Mouse (Mus musculus): ENCODE measurements around the gene Dnaic2. TPM values are rescaled to one million over a fixed set of nuclear protein-coding genes. Genes with fewer than 3 reads are reported as not detected.

Dnaic2 gene
- polyA plus RNA-seq, 1 experiment from 2014 or later = 0.50 TPM

DNA sequence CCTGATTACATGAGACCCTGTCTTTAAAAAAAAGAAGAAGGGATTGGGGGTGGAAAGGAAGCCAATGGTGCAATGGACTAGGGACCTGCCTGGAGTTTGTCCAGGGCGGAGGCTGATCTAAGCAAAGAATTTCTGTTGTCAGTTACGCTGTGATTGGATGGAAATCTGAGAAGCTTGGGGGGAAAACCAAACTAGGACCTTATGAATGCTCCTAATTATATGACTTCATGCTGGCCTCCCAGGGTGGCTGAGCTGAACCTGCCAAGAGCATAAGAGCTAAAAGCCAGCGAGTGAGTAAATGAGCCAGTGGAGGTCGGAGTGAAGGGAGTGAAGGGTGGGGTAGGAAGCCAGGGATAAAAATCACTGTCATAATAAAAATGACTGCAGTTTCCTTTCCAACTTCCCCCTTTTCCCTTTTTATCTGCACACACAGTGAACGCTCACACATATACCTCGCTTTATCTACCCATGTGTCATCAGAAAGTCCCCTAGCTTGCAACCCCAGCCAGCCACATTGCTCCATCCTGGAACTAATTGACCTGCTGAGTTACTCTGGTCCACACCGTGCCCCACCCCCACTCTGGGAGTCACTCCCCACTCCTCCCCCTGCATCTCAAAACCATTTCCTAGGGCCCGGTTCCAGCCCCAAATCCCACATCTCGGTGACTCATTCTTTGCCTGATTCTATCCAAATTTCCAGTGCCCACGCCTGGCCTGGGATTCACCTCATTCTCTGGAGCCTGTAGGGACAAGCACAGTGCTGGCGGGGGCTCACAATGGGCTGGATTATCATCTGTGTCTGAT is 2.2 kb upstream of the Dnaic2 start:
- 43% methylated on average over 11 of the region's 11 CpGs for WGBS
- Histone ChIP-seq H3K36me3 (no peaks in the 10 kb centered on the region), H3K4me2 (peak overlapping the region; percentile 13; the same call in 1 of the 2 replicates), H3K27me3 (peaks cover 13% of the 10 kb centered on the region), H3K4me1 (replicated peaks) (peaks cover 30% of the 10 kb centered on the region), H3K9ac (replicated peaks) (no peak overlapping the region), H3K9me3 (no peaks in the 10 kb centered on the region), H3K27ac (0 out of 2 replicates have a peak overlapping the region, but pooled peaks have one; percentile 20), H3K4me3 (replicated peaks) (no peak overlapping the region)
- peak; percentile 22; the same call in 1 of the 2 replicates for ATAC-seq (ENCODE audit: insufficient number of reproducible peaks, insufficient read depth, low FRiP score, low TSS enrichment, low read depth)

DNA sequence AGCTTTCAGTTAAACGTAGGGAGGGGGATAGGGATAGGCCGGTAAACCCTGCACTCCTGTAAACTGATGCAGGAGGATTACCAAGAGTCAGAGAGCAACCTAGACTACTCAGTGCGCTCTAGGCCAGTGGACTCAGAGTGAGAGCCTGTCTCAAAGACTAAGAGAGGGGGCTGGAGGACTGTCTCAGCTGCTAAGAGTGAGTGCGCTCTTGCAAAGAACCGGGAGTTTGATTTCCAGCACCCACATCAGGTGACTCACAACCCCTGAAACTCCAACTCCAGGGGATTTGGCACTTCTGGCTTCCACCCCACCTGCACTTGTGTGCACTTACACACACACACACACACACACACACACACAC is 598 bp downstream of the Dnaic2 start:
- peak overlapping the region; percentile 64 for H3K4me2 ChIP-seq
- no peak for ATAC-seq (ENCODE audit: insufficient number of reproducible peaks, insufficient read depth, low FRiP score, low TSS enrichment, low read depth)
- no peaks in the 10 kb centered on the region for H3K36me3 ChIP-seq
- no peak overlapping the region for H3K27ac ChIP-seq
- peaks cover 13% of the 10 kb centered on the region for H3K27me3 ChIP-seq
- peak overlapping the region; percentile 31; the same call in 1 of the 2 replicates for H3K4me3 ChIP-seq (replicated peaks)
- no peaks in the 10 kb centered on the region for H3K9me3 ChIP-seq
- 27% methylated on average over 5 of the region's 5 CpGs for WGBS
- peaks cover 30% of the 10 kb centered on the region for H3K4me1 ChIP-seq (replicated peaks)
- H3K9ac ChIP-seq (replicated peaks) = peak overlapping the region; percentile 24

DNA sequence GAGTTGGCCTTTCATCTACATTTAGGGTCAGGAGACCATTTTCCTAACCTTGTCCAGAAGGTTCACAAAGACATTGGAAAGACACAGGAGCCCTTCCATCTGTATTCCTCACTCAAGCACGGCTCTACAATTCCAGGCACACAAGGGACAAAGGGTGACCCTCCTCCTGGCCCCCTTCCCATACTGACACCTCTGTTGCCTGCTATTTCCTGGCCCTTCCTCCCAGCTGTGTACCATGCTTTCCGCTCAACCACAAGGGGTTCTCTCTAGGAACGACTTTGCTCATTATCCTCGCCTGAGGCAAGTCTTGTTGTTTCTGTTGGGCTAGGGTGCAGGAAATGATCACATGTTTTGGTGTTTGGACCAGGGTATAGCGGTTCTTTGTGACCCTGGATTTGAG is 1.1 kb downstream of the Dnaic2 start:
- WGBS = 32% methylated on average over 5 of the region's 5 CpGs
- Histone ChIP-seq H3K4me1 (replicated peaks) (peaks cover 30% of the 10 kb centered on the region), H3K4me3 (replicated peaks) (no peak overlapping the region), H3K27me3 (peaks cover 13% of the 10 kb centered on the region), H3K36me3 (no peaks in the 10 kb centered on the region), H3K9me3 (no peaks in the 10 kb centered on the region), H3K9ac (replicated peaks) (no peak overlapping the region), H3K4me2 (no peak overlapping the region), H3K27ac (no peak overlapping the region)
- no peak for ATAC-seq (ENCODE audit: insufficient number of reproducible peaks, insufficient read depth, low FRiP score, low TSS enrichment, low read depth)

DNA sequence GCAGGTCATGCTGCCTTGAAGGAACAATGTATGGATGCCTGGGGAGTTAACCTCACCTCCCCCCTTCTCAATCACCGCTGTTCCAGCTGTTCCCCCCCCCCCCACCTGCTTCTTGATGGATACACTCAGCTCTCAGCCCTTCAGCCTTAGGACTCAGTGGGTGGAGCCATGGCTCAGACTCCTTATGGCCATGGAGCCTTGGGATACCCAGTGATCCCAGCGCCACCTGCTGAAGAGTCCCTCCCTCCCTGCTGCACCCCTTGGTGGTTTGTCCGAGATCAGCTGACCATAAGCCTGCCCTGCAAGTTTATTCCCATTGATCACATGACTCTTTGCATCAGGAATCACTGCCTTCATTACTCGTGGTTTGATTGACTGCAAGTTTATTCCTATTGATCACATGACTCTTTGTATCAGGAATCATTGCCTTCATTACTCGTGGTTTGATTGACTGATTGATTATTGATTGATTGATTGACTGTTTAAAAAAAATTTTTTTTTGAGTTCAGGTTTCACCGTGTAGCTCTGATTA is 2.7 kb downstream of the Dnaic2 start:
- Histone ChIP-seq H3K27me3 (peaks cover 13% of the 10 kb centered on the region), H3K9me3 (no peaks in the 10 kb centered on the region), H3K4me2 (no peak overlapping the region), H3K4me3 (replicated peaks) (no peak overlapping the region), H3K27ac (no peak overlapping the region), H3K9ac (replicated peaks) (no peak overlapping the region), H3K36me3 (no peaks in the 10 kb centered on the region), H3K4me1 (replicated peaks) (peaks cover 27% of the 10 kb centered on the region)
- ATAC-seq (ENCODE audit: insufficient number of reproducible peaks, insufficient read depth, low FRiP score, low TSS enrichment, low read depth) = no peak
- WGBS = 53% methylated on average over 6 of the region's 6 CpGs

DNA sequence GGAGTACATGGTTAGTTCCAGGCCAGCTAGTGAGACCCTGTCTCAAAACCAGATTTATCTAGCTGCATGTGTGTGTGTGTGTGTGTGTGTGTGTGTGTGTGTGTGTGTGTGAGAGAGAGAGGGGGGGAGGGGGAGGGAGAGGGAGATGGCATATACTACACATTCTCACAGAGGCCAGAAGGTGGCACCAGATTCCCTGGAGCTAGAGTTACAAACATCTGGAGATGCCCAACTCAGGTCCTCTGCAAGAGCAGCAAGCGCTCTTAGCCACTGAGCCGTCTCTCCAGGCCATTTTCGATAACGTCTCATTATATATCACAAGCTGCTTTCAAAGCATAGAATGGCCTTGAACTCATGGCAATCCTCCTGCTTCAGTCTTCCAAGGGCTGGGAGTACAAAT is 4.5 kb downstream of the Dnaic2 start:
- Histone ChIP-seq H3K36me3 (no peaks in the 10 kb centered on the region), H3K9me3 (no peaks in the 10 kb centered on the region), H3K4me1 (replicated peaks) (peaks cover 20% of the 10 kb centered on the region), H3K27me3 (peaks cover 13% of the 10 kb centered on the region), H3K4me2 (no peak overlapping the region), H3K27ac (no peak overlapping the region), H3K9ac (replicated peaks) (no peak overlapping the region), H3K4me3 (replicated peaks) (no peak overlapping the region)
- WGBS = 70% methylated on average over 4 of the region's 4 CpGs
- no peak for ATAC-seq (ENCODE audit: insufficient number of reproducible peaks, insufficient read depth, low FRiP score, low TSS enrichment, low read depth)

DNA sequence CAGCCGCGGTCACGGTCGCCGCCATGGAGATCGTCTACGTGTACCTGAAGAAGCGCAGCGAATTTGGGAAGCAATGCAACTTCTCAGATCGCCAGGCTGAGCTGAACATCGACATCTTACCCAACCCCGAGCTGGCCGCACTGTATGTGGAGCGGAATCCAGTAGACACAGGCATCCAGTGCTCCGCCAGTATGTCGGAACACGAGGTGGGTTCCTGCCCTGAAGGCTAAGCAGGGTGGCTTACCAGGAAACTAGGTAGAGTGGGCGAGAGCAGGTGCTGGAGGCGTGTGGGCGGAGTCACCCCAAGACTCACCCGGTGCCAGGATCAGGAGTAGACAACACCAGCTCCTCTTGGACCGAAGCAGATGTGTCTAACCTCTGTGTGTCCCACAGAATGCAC is 5.7 kb downstream of the Dnaic2 start:
- no peak overlapping the region for H3K4me3 ChIP-seq (replicated peaks)

DNA sequence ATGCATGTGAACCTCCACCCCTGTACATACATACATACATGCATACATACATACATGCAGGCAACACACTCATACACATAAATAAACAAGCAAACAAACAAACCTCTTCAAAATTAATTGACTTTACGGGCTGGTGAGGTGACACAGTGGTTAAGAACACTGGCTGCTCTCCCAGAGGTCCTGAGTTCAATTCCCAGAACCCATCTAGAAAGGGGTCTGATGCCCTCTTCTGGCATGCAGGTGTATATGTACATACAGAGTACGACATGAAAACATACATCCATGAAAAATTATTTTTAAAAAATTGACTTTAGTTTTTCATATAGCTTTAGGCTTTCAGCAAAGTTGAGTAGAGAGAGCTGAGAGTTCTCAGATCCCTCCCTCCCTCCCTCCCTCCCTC is 8.9 kb downstream of the Dnaic2 start:
- Histone ChIP-seq H3K4me3 (replicated peaks) (no peak overlapping the region), H3K9me3 (no peaks in the 10 kb centered on the region), H3K27ac (no peak overlapping the region), H3K27me3 (no peaks in the 10 kb centered on the region), H3K4me1 (replicated peaks) (peaks cover 4% of the 10 kb centered on the region; the same call in 1 of the 2 replicates), H3K36me3 (no peaks in the 10 kb centered on the region), H3K4me2 (no peak overlapping the region), H3K9ac (replicated peaks) (no peak overlapping the region)
- no peak for ATAC-seq (ENCODE audit: insufficient number of reproducible peaks, insufficient read depth, low FRiP score, low TSS enrichment, low read depth)
- WGBS = 86% methylated on average over 2 of the region's 2 CpGs

More for the DNA sequence above, 5.7 kb downstream of the Dnaic2 start:
- 70% methylated on average over 22 of the region's 22 CpGs for WGBS
- Histone ChIP-seq H3K9ac (replicated peaks) (no peak overlapping the region), H3K27ac (no peak overlapping the region), H3K27me3 (peaks cover 7% of the 10 kb centered on the region), H3K9me3 (no peaks in the 10 kb centered on the region), H3K4me1 (replicated peaks) (peaks cover 9% of the 10 kb centered on the region), H3K36me3 (no peaks in the 10 kb centered on the region), H3K4me2 (no peak overlapping the region)
- ATAC-seq (ENCODE audit: insufficient number of reproducible peaks, insufficient read depth, low FRiP score, low TSS enrichment, low read depth) = no peak

DNA sequence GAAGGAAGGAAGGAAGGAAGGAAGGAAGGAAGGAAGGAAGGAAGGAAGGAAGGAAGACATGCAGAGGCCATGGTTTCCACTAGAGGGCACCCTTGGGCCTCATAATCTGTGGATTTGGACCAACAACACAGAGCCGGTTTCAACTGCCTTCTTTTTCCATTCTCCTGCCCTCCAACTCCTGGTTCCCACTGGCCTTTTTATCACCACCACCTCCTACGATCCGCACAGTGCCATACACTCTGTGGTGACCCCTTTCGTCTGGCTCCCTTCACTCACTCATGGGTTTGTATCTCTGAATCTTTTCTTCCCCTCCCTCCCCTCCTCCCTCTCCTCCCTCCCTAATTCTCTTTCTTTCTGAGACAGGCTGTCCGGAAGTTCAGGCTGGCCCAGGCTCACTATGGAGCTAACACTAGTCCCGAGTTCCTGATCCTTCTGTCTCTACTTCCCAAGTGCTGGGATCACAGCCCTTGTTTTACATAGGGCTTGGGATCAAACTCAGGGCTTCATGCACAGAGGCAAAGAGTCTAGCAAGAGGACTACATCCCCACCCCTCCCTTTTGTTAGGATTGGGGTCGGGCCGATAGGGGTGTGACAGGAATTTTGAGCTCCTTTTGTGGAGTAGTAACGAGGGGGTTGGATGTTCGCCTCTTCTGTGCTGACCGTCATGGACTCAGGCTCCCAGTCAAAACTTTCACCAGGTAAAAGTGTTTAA is 9.9 kb downstream of the Dnaic2 start:
- Histone ChIP-seq H3K9ac (replicated peaks) (no peak overlapping the region), H3K4me1 (replicated peaks) (peaks cover 4% of the 10 kb centered on the region; the same call in 1 of the 2 replicates), H3K27ac (no peak overlapping the region), H3K4me2 (no peak overlapping the region), H3K27me3 (no peaks in the 10 kb centered on the region), H3K4me3 (replicated peaks) (no peak overlapping the region), H3K36me3 (no peaks in the 10 kb centered on the region), H3K9me3 (no peaks in the 10 kb centered on the region)
- ATAC-seq (ENCODE audit: insufficient number of reproducible peaks, insufficient read depth, low FRiP score, low TSS enrichment, low read depth) = no peak
- 42% methylated on average over 11 of the region's 11 CpGs for WGBS

DNA sequence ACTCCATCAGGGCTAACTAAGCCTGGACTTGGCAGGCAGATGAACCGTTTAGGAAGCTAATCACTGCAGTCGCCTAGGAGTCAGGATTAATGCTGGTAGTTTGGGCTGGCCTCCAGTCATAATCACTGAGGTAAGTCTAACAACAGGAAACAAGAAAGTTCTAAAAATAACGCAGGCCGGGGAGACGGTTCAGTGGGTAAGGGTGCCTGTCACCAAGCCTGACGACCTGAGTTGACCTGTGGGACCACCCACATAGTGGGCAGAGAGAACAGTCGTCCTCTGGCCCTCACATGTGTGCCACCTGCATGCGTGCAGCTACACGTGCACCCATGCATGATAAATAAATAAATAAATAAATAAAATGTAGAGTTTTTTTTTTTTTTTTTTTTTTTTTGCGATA is 13.4 kb downstream of the Dnaic2 start:
- no peaks in the 10 kb centered on the region for H3K36me3 ChIP-seq
- H3K27me3 ChIP-seq = peaks cover 9% of the 10 kb centered on the region
- no peak overlapping the region for H3K27ac ChIP-seq
- H3K9me3 ChIP-seq = no peaks in the 10 kb centered on the region
- H3K9ac ChIP-seq (replicated peaks) = no peak overlapping the region
- H3K4me2 ChIP-seq = no peak overlapping the region
- 39% methylated on average over 10 of the region's 10 CpGs for WGBS
- H3K4me3 ChIP-seq (replicated peaks) = no peak overlapping the region
- ATAC-seq (ENCODE audit: insufficient number of reproducible peaks, insufficient read depth, low FRiP score, low TSS enrichment, low read depth) = no peak
- H3K4me1 ChIP-seq (replicated peaks) = peaks cover 6% of the 10 kb centered on the region

DNA sequence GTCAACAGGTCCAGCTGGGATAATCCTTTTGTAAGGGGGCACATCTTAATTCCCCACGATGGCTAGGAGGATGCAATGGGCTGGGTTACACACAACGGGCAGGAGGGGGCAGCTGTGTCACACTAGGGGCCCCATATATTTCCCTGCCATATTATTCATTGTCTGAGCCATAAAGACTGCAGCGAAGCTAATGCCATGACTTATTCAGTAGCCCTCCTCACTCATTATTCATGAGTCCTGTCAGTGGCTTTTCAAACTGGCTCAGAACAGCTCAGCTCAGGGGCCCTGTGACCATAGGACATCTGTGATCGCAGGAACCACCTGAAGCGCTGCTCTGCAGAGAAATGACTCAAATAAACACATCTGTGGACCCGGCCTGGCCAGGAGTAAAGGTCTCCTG is 14.2 kb downstream of the Dnaic2 start:
- no peak for ATAC-seq (ENCODE audit: insufficient number of reproducible peaks, insufficient read depth, low FRiP score, low TSS enrichment, low read depth)
- 49% methylated on average over 6 of the region's 6 CpGs for WGBS
- Histone ChIP-seq H3K4me1 (replicated peaks) (peaks cover 6% of the 10 kb centered on the region), H3K27me3 (peaks cover 10% of the 10 kb centered on the region), H3K36me3 (no peaks in the 10 kb centered on the region), H3K9me3 (no peaks in the 10 kb centered on the region), H3K4me3 (replicated peaks) (no peak overlapping the region), H3K9ac (replicated peaks) (no peak overlapping the region), H3K27ac (no peak overlapping the region), H3K4me2 (no peak overlapping the region)

DNA sequence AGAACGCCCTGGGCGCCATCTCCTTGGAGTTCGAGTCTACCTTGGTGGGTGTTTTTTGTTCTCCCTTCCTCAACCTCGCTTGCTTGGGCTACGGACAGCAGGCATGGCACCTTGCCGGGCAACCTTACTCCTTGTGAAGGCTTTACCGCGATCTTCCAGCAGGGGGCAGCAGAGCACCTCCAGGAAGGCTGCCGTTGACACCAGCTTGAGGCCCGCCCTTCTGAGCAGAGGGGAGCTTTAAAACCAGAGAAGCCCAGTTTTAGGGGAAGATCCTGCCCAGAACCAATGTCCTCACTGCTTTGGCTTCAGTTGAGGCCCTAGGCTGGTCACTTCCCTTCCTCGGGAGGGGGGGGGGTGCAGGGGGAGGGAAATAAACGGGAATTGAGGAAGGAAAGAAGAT is 17.9 kb downstream of the Dnaic2 start:
- H3K4me2 ChIP-seq = peak overlapping the region; percentile 29; the same call in 1 of the 2 replicates
- no peak overlapping the region for H3K27ac ChIP-seq
- 2% methylated on average over 12 of the region's 12 CpGs for WGBS
- no peaks in the 10 kb centered on the region for H3K36me3 ChIP-seq
- no peaks in the 10 kb centered on the region for H3K9me3 ChIP-seq
- H3K9ac ChIP-seq (replicated peaks) = no peak overlapping the region
- no peak overlapping the region for H3K4me3 ChIP-seq (replicated peaks)
- peaks cover 14% of the 10 kb centered on the region for H3K27me3 ChIP-seq
- ATAC-seq (ENCODE audit: insufficient number of reproducible peaks, insufficient read depth, low FRiP score, low TSS enrichment, low read depth) = peak; percentile 63; the same call in 1 of the 2 replicates
- H3K4me1 ChIP-seq (replicated peaks) = peaks cover 6% of the 10 kb centered on the region
